Mouse (Mus musculus): Measurements from ENCODE around the gene Tm4sf20. TPM values are rescaled to one million over a fixed set of nuclear protein-coding genes. Genes with fewer than 3 reads are reported as not detected.

Tm4sf20 gene
- polyA plus RNA-seq, 2 experiments = not detected

DNA sequence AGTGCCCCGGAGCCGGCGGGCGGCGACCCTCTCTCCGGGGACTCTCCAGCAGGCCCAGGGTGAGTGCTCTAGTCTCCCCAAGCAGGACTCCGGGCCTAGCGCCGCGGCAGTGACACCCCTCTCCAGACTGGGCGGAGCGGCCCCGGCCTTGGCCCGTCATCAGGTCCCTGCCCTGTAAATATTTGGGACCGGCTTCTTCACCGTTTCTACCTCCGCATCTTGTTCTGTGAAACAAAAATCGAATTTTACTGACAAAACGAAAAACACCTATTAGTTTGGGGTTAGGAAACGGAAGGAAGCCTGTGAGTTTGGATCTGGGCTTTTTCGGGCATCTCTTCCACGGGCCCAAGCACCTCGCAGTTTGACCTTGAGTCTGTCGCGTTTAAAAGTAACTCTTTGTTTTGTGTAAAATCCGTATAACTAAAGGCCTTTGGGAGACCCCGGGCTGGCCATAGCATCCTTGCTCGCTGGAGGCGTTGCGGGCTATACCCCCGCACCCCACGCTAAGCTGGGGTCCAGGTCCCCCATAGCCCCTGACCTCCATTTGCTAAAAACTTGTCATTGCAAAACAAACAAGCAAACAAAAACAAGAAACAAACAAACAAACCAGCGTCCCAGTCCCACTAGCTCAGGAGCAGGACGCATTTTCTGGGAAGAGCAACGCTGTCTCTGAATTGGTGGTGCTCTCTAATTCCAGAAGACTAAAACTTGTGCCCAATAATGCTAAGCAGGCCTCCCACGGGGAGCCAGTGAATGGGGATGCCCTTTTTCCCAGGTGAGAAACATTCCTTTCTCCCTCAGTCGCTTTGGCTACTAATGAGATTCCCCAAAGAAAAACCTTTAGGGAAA lies 43.0 kb downstream of the Tm4sf20 start:
- H3K4me3 ChIP-seq (ENCODE audit: insufficient read depth in 1 of 2, low read depth in 2 of 2, low read length in 2 of 2) = peak overlapping the region; percentile 78 to 91
- peak in 2 of 3 experiments; percentile 71 to 74 for DNase-seq (ENCODE audit: low read depth in 3 of 3, low spot score in 3 of 3)
- no peaks in the 10 kb centered on the region for H3K9me3 ChIP-seq (ENCODE audit: control insufficient read depth, low read length)
- H3K27ac ChIP-seq = peak overlapping the region; percentile 87
- H3K4me2 ChIP-seq (ENCODE audit: low read depth) = peak overlapping the region; percentile 88
- H3K9ac ChIP-seq (replicated peaks) = peak overlapping the region; percentile 92
- no peak for TF ChIP-seq CTCF (IDR thresholded peaks at IDR 0.05; ENCODE audit: low read depth)
- TF ChIP-seq EP300 (IDR thresholded peaks at IDR 0.05; ENCODE audit: low read depth) = no peak
- H3K27me3 ChIP-seq (ENCODE audit: control insufficient read depth, insufficient read depth, low read length) = no peaks in the 10 kb centered on the region; the same call in 1 of the 2 replicates
- under 1% methylated on average over 37 of the region's 37 CpGs for WGBS (ENCODE audit: insufficient replicate concordance)
- peak; percentile 97 for ATAC-seq (ENCODE audit: insufficient read depth)
- peaks cover 25% of the 10 kb centered on the region for H3K36me3 ChIP-seq (replicated peaks; ENCODE audit: control insufficient read depth, insufficient read depth, low read depth)
- H3K4me1 ChIP-seq (replicated peaks; ENCODE audit: control insufficient read depth in 2 of 2, insufficient read depth in 2 of 2, low read length in 1 of 2) = peaks cover 13 to 15% of the 10 kb centered on the region in 2 experiments

GRCm38 (mm10) chr1:82724339-82725025 lies 43.8 kb downstream of the Tm4sf20 start, which contains the start of gene Mff:
Gene Mff (plus strand): TSS chr1:82724890.
- Histone ChIP-seq H3K36me3 (replicated peaks; ENCODE audit: control insufficient read depth, insufficient read depth, low read depth) (peaks cover 19% of the 10 kb centered on the region), H3K4me2 (ENCODE audit: low read depth) (peak within 1 kb of the TSS; percentile 88), H3K9ac (replicated peaks) (peak within 1 kb of the TSS; percentile 92), H3K27me3 (ENCODE audit: control insufficient read depth, insufficient read depth, low read length) (no peaks in the 10 kb centered on the region; the same call in 1 of the 2 replicates), H3K4me1 (replicated peaks; ENCODE audit: control insufficient read depth in 2 of 2, insufficient read depth in 2 of 2, low read length in 1 of 2) (peaks cover 13 to 19% of the 10 kb centered on the region in 2 experiments), H3K4me3 (ENCODE audit: insufficient read depth in 1 of 2, low read depth in 2 of 2, low read length in 2 of 2) (peak within 1 kb of the TSS; percentile 78 to 91), H3K9me3 (ENCODE audit: control insufficient read depth, low read length) (no peaks in the 10 kb centered on the region), H3K27ac (peak within 1 kb of the TSS; percentile 87)
- WGBS (ENCODE audit: insufficient replicate concordance) = 7% methylated on average over 38 of the region's 38 CpGs
- DNase-seq (ENCODE audit: low read depth in 3 of 3, low spot score in 3 of 3) = peak; percentile 91 to 93 (median 92)
- peak; percentile 97 for ATAC-seq (ENCODE audit: insufficient read depth)
- no peak for TF ChIP-seq CTCF (IDR thresholded peaks at IDR 0.05; ENCODE audit: low read depth)
- TF ChIP-seq EP300 (IDR thresholded peaks at IDR 0.05; ENCODE audit: low read depth) = peak; percentile 47; the same call in 1 of the 2 replicates

DNA sequence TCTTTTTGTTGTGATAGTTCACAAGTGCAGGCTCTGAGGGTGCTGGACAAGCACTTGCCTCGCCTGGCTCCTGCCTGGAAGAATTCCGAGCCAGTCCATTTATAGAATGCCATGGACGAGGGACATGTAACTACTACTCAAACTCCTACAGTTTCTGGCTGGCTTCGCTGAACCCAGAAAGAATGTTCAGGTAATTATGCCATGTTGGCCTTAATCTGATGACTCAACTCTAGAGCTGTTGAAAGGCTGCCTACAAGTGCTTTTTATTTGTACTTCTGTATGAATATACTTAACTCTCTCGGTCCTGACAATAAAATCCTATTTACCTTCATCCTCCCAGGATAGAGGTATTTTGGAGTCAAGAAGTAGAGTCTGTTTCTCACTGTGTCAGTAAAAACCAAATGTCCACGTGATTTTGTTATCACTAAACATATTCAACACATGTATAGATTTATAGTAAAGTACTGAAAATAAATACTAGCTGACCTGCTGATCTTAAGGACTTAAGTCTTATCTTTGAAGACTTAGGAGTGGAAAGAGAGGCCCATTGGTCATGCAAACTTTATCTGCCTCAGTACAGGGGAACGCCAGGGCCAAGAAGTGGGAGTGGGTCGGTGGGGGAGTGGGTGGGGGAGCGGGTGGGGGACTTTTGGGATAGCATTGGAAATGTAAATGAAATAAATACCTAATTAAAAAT lies 50.3 kb downstream of the Tm4sf20 start:
- no peaks in the 10 kb centered on the region; the same call in 1 of the 2 replicates for H3K27me3 ChIP-seq (ENCODE audit: control insufficient read depth, insufficient read depth, low read length)
- ATAC-seq (ENCODE audit: insufficient read depth) = peak; percentile 84

More for the DNA sequence above, 50.3 kb downstream of the Tm4sf20 start:
- Histone ChIP-seq H3K27ac (no peak overlapping the region), H3K4me2 (ENCODE audit: low read depth) (peak overlapping the region; percentile 24; the same call in 1 of the 2 replicates), H3K4me1 (replicated peaks; ENCODE audit: control insufficient read depth in 2 of 2, insufficient read depth in 2 of 2, low read length in 1 of 2) (peaks cover 18 to 20% of the 10 kb centered on the region in 2 experiments), H3K9me3 (ENCODE audit: control insufficient read depth, low read length) (no peaks in the 10 kb centered on the region), H3K4me3 (ENCODE audit: insufficient read depth in 1 of 2, low read depth in 2 of 2, low read length in 2 of 2) (no peak overlapping the region), H3K9ac (replicated peaks) (no peak overlapping the region), H3K36me3 (replicated peaks; ENCODE audit: control insufficient read depth, insufficient read depth, low read depth) (no peaks in the 10 kb centered on the region)
- TF ChIP-seq EP300 (IDR thresholded peaks at IDR 0.05; ENCODE audit: low read depth) (no peak), CTCF (IDR thresholded peaks at IDR 0.05; ENCODE audit: low read depth) (no peak)
- WGBS (ENCODE audit: insufficient replicate concordance) = 42% methylated on average over 9 of the region's 9 CpGs
- peak in 1 of 3 experiments; percentile 27 for DNase-seq (ENCODE audit: low read depth in 3 of 3, low spot score in 3 of 3)

Other genes with a start within 250 kb of the Tm4sf20 start
- 0.02 and 0.03 TPM in 2 replicates for gene Col4a4, start 181.6 kb downstream of the Tm4sf20 start, polyA plus RNA-seq (2012; rRNA removed)
- 0.01 and 0.08 TPM in 2 replicates for gene Col4a4, start 181.6 kb downstream of the Tm4sf20 start, polyA plus RNA-seq (2014; fragmentation: Nextera tagmentation; extraction: Ambion mirVana)
- 0.02 and 0.10 TPM in 2 replicates for gene Col4a3, start 181.5 kb downstream of the Tm4sf20 start, polyA plus RNA-seq (2012; rRNA removed)
- 0.10 and 0.11 TPM in 2 replicates for gene Col4a3, start 181.5 kb downstream of the Tm4sf20 start, polyA plus RNA-seq (2014; fragmentation: Nextera tagmentation; extraction: Ambion mirVana)
- gene Mff, start 43.6 kb downstream of the Tm4sf20 start, polyA plus RNA-seq (2012; rRNA removed) = 47.9 and 82.1 TPM in 2 replicates
- 193 and 197 TPM in 2 replicates for gene Mff, start 43.6 kb downstream of the Tm4sf20 start, polyA plus RNA-seq (2014; fragmentation: Nextera tagmentation; extraction: Ambion mirVana)
- not detected in 2 replicates for gene Gm47791, start 2.8 kb upstream of the Tm4sf20 start, polyA plus RNA-seq (2012; rRNA removed)
- gene Gm47791, start 2.8 kb upstream of the Tm4sf20 start, polyA plus RNA-seq (2014; fragmentation: Nextera tagmentation; extraction: Ambion mirVana) = not detected in 2 replicates
- gene Agfg1, start 71.0 kb upstream of the Tm4sf20 start, polyA plus RNA-seq (2012; rRNA removed) = 43.8 and 47.8 TPM in 2 replicates
- 59.4 and 65.3 TPM in 2 replicates for gene Agfg1, start 71.0 kb upstream of the Tm4sf20 start, polyA plus RNA-seq (2014; fragmentation: Nextera tagmentation; extraction: Ambion mirVana)
- 2.0 and 2.3 TPM in 2 replicates for gene A030005L19Rik, start 144.9 kb upstream of the Tm4sf20 start, polyA plus RNA-seq (2012; rRNA removed)
- gene A030005L19Rik, start 144.9 kb upstream of the Tm4sf20 start, polyA plus RNA-seq (2014; fragmentation: Nextera tagmentation; extraction: Ambion mirVana) = 0.24 and 0.37 TPM in 2 replicates
- gene A030014E15Rik, start 156.5 kb upstream of the Tm4sf20 start, polyA plus RNA-seq (2012; rRNA removed) = 0.11 TPM in 1 of 2 replicates, not detected in the other
- not detected in 2 replicates for gene A030014E15Rik, start 156.5 kb upstream of the Tm4sf20 start, polyA plus RNA-seq (2014; fragmentation: Nextera tagmentation; extraction: Ambion mirVana)
- gene Gm6217, start 162.9 kb upstream of the Tm4sf20 start, polyA plus RNA-seq (2012; rRNA removed) = not detected in 2 replicates
- not detected in 2 replicates for gene Gm6217, start 162.9 kb upstream of the Tm4sf20 start, polyA plus RNA-seq (2014; fragmentation: Nextera tagmentation; extraction: Ambion mirVana)
- not detected in 2 replicates for gene A030003K21Rik, start 174.9 kb upstream of the Tm4sf20 start, polyA plus RNA-seq (2012; rRNA removed)
- not detected in 2 replicates for gene A030003K21Rik, start 174.9 kb upstream of the Tm4sf20 start, polyA plus RNA-seq (2014; fragmentation: Nextera tagmentation; extraction: Ambion mirVana)
- gene Gm7544, start 187.6 kb upstream of the Tm4sf20 start, polyA plus RNA-seq (2012; rRNA removed) = not detected in 2 replicates
- not detected in 2 replicates for gene Gm7544, start 187.6 kb upstream of the Tm4sf20 start, polyA plus RNA-seq (2014; fragmentation: Nextera tagmentation; extraction: Ambion mirVana)
- gene Gm47955, start 191.8 kb upstream of the Tm4sf20 start, polyA plus RNA-seq (2012; rRNA removed) = not detected in 2 replicates
- gene Gm47955, start 191.8 kb upstream of the Tm4sf20 start, polyA plus RNA-seq (2014; fragmentation: Nextera tagmentation; extraction: Ambion mirVana) = not detected in 2 replicates
- not detected in 2 replicates for gene Gm47959, start 232.1 kb upstream of the Tm4sf20 start, polyA plus RNA-seq (2012; rRNA removed)
- not detected in 2 replicates for gene Gm47959, start 232.1 kb upstream of the Tm4sf20 start, polyA plus RNA-seq (2014; fragmentation: Nextera tagmentation; extraction: Ambion mirVana)